Mouse (Mus musculus) embryonic facial prominence, embryonic 15.5 days (tissue): ENCODE data around the gene Pde1c. TPM values are rescaled to one million over a fixed set of nuclear protein-coding genes. Genes with fewer than 3 reads are reported as not detected.

ENCODE experiments used
- ATAC-seq: fragments of 200-750 bp; cut with Nextera tagmentation; 2 replicates; pipeline ENCODE4 v1.8.0; 2017; ENCODE audit warnings: low read depth, moderate TSS enrichment; ENCODE audit not compliant: insufficient number of reproducible peaks, low FRiP score, low TSS enrichment
- H3K27ac ChIP-seq: fragments of 300-500 bp; sonication (generic); replicated peaks from 2 replicates; pipeline ENCODE4 v1.5.1; 2015; ENCODE audit warnings: mild to moderate bottlenecking, inconsistent platforms
- H3K27me3 ChIP-seq: fragments of 300-500 bp; sonication (generic); 2 replicates; pipeline ENCODE4 v1.6.1; 2015; ENCODE audit warnings: inconsistent platforms
- H3K36me3 ChIP-seq: fragments of 300-500 bp; sonication (generic); 2 replicates; pipeline ENCODE4 v1.6.1; 2015; ENCODE audit warnings: mild to moderate bottlenecking, inconsistent platforms
- H3K4me1 ChIP-seq: fragments of 300-500 bp; sonication (generic); 2 replicates; pipeline ENCODE4 v1.6.1; 2015; ENCODE audit warnings: inconsistent platforms
- H3K4me2 ChIP-seq: fragments of 300-500 bp; sonication (generic); replicated peaks from 2 replicates; pipeline ENCODE4 v1.6.1; 2015; ENCODE audit warnings: mild to moderate bottlenecking, inconsistent platforms
- H3K4me3 ChIP-seq: fragments of 300-500 bp; sonication (generic); replicated peaks from 2 replicates; pipeline ENCODE4 v1.5.1; 2015; ENCODE audit warnings: mild to moderate bottlenecking, inconsistent platforms
- H3K9ac ChIP-seq: fragments of 300-500 bp; sonication (generic); 2 replicates; pipeline ENCODE4 v1.6.1; 2015; ENCODE audit warnings: inconsistent platforms
- H3K9me3 ChIP-seq: fragments of 300-500 bp; sonication (generic); replicated peaks from 2 replicates; pipeline ENCODE4 v1.6.1; 2016; ENCODE audit warnings: inconsistent platforms
- WGBS: fragments of 180-500 bp; shearing (Covaris S2); methylation state at CpG from one replicate; pipeline ENCODE4 v1.1.7; 2015; 5-methylcytosine and 5-hydroxymethylcytosine counted together
- polyA plus RNA-seq: library from polyadenylated mRNA; unstranded; fragments of >200 nt; fragmentation: Nextera tagmentation; extraction: Ambion mirVana; gene quantifications from 2 replicates; pipeline ENCODE4 v1.2.1, GENCODE M21; 2015

Pde1c gene
- polyA plus RNA-seq, 1 experiment from 2014 or later = 4.1 TPM

DNA sequence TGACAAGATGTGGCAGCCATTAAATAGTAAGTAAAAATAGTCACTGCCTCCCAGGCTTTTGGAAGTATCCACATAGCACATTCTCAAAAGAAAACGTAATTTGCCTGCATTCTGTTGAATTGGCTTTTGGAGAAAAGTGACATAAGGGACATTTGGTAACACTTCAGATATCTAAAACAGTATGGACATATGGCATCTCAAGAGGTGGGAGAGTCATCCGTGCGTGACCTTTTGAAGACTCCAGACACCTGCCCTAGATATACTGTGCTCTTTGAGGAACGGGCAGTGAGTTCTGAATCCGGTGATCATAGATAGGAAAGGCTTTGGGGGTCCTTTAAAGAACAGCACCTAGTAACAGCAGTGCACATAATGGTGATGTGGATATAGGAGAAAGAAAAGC, 143.1 kb downstream of the Pde1c start:
- H3K9me3 ChIP-seq = no peaks in the 10 kb centered on the region
- H3K27ac ChIP-seq = no peak overlapping the region
- H3K4me1 ChIP-seq = no peaks in the 10 kb centered on the region
- no peak overlapping the region for H3K4me2 ChIP-seq
- H3K9ac ChIP-seq = no peak overlapping the region
- no peak overlapping the region for H3K4me3 ChIP-seq
- H3K27me3 ChIP-seq = no peaks in the 10 kb centered on the region
- 87% methylated on average over 5 of the region's 5 CpGs for WGBS
- no peaks in the 10 kb centered on the region for H3K36me3 ChIP-seq
- no peak for ATAC-seq

DNA sequence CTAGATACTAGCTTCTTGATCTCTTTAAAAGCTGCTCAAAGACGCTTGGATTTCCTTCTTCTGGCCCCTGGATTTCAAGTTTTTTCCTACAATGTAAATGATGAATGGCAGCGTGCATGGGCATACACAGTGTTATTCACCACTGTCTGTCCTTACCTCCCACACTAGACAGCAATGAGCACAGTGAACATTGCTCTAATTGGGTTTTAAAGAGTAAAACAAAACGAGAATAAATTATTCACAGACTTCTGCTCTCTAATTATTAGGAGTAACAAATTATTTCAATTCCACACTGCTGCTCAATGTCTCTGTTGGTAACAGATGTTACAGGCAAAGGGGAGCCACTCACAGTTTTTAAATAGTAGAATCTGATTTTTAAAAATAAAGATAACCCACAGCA, 146.0 kb downstream of the Pde1c start:
- Histone ChIP-seq H3K4me3 (no peak overlapping the region), H3K4me1 (no peaks in the 10 kb centered on the region), H3K9me3 (no peaks in the 10 kb centered on the region), H3K9ac (no peak overlapping the region), H3K27ac (no peak overlapping the region), H3K36me3 (no peaks in the 10 kb centered on the region), H3K27me3 (no peaks in the 10 kb centered on the region), H3K4me2 (no peak overlapping the region)
- whole genome bisulfite sequencing = 68% methylated on average over 3 of the region's 3 CpGs
- no peak for ATAC-seq

DNA sequence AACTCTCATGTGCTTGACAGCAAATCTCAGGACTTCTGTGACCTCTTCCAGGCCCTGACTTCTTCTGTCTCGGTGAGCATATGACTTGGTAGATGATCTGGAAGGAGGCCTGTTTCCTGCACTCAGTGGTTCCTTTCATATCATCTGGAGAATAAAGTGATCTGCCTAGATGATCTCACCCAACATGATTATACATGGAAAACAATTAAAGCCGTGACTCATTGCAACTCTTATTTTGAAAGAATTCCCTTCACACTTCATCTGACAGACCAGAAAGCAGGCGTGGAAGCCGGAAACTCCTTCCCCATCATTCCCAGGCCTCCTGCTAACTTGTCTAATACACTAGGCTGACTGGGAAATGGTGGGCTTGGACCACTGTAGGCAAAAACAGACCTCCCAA, 152.7 kb downstream of the Pde1c start:
- no peak overlapping the region for H3K9ac ChIP-seq
- no peaks in the 10 kb centered on the region for H3K9me3 ChIP-seq
- H3K27me3 ChIP-seq = no peaks in the 10 kb centered on the region
- H3K36me3 ChIP-seq = no peaks in the 10 kb centered on the region
- no peak overlapping the region for H3K4me2 ChIP-seq
- 64% methylated on average over 4 of the region's 4 CpGs for WGBS
- no peak overlapping the region for H3K27ac ChIP-seq
- no peaks in the 10 kb centered on the region for H3K4me1 ChIP-seq
- no peak for ATAC-seq
- no peak overlapping the region for H3K4me3 ChIP-seq

DNA sequence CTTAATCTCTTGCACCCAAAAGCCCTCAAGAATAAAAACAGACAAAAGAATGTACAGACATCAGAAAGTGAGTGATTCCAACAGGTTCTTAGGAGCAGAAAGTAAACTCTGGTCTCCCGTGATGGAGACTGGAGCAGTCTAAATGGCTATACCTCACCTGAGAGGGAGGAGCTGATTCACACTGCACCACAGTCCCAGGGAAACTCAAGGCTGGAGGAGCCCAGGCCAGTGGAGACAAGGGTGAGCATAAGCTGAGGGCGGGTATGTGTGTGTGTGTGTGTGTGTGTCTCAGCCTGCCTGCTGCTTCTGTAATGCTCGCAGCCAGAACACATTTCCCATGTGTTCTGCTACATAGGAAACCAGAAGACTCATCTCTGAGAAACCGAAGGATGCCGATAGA, 179.7 kb downstream of the Pde1c start:
- H3K4me2 ChIP-seq = no peak overlapping the region
- H3K4me3 ChIP-seq = no peak overlapping the region
- no peak overlapping the region for H3K9ac ChIP-seq
- 67% methylated on average over 5 of the region's 5 CpGs for WGBS
- H3K9me3 ChIP-seq = no peaks in the 10 kb centered on the region
- no peaks in the 10 kb centered on the region for H3K4me1 ChIP-seq
- H3K27ac ChIP-seq = no peak overlapping the region
- H3K27me3 ChIP-seq = no peaks in the 10 kb centered on the region
- no peaks in the 10 kb centered on the region for H3K36me3 ChIP-seq
- ATAC-seq = no peak

- no peak overlapping the region for H3K4me3 ChIP-seq
- ATAC-seq = no peak
- no peak overlapping the region for H3K9ac ChIP-seq
- WGBS = 84% methylated on average over 3 of the region's 3 CpGs
- H3K27me3 ChIP-seq = no peaks in the 10 kb centered on the region
- no peaks in the 10 kb centered on the region for H3K36me3 ChIP-seq
- no peaks in the 10 kb centered on the region for H3K4me1 ChIP-seq
- no peaks in the 10 kb centered on the region for H3K9me3 ChIP-seq
- no peak overlapping the region for H3K4me2 ChIP-seq
- no peak overlapping the region for H3K27ac ChIP-seq
These were observed 192.5 kb downstream of the Pde1c start for GRCm38 (mm10) chr6:56376359-56376758.

DNA sequence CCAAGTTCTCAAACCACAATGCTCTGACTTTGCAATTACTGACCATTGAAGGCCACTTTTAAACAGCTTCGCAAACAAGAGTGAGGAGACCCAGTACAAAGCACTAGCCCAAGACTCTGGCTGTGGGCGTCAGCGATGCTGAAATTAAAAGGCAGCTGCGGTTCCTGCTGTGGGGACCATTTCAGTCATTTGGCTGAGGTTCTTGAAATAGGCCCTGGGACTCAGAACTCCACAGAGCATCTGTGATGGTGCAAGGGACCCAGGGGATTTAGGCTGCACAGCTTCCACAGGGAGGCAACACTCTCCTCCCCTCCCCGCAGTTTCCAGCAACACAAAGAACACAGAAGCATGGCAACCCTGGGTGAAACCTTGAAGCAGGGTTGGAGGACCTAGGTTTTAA, 194.7 kb downstream of the Pde1c start:
- Histone ChIP-seq H3K4me3 (no peak overlapping the region), H3K9ac (no peak overlapping the region), H3K27me3 (no peaks in the 10 kb centered on the region), H3K27ac (no peak overlapping the region), H3K4me2 (no peak overlapping the region), H3K9me3 (no peaks in the 10 kb centered on the region), H3K4me1 (no peaks in the 10 kb centered on the region), H3K36me3 (no peaks in the 10 kb centered on the region)
- ATAC-seq = no peak
- WGBS = 87% methylated on average over 5 of the region's 5 CpGs

DNA sequence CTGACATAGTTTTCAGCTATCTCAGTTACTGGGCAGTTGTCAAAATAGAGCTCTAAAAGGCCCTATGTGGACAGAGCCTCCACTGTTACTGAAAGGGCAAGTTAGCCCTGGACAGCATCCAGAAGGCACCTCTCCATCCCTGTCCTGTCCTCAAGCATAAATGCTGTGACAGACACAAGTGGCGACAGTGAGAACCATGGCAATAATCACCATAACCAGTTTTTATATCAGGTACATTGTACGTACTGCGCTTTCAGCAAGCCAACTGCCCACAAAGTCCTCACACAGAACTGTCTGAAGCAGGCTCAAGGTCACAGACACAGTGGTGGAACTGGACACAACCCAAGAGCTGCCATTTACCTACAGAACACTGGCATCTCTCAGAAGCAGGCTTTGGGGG, 195.2 kb downstream of the Pde1c start:
- ATAC-seq = no peak
- WGBS = 79% methylated on average over 3 of the region's 3 CpGs
- Histone ChIP-seq H3K4me2 (no peak overlapping the region), H3K4me3 (no peak overlapping the region), H3K27me3 (no peaks in the 10 kb centered on the region), H3K36me3 (no peaks in the 10 kb centered on the region), H3K4me1 (no peaks in the 10 kb centered on the region), H3K27ac (no peak overlapping the region), H3K9ac (no peak overlapping the region), H3K9me3 (no peaks in the 10 kb centered on the region)

- Histone ChIP-seq H3K27me3 (no peaks in the 10 kb centered on the region), H3K36me3 (no peaks in the 10 kb centered on the region), H3K9me3 (no peaks in the 10 kb centered on the region), H3K4me1 (no peaks in the 10 kb centered on the region), H3K4me2 (no peak overlapping the region), H3K27ac (no peak overlapping the region), H3K4me3 (no peak overlapping the region), H3K9ac (no peak overlapping the region)
- peak; percentile 29; the same call in 1 of the 2 replicates for ATAC-seq
- 50% methylated on average over 10 of the region's 10 CpGs for WGBS
These were observed 195.7 kb downstream of the Pde1c start for GRCm38 (mm10) chr6:56373046-56373751.

GRCm38 (mm10) chr6:56369462-56369861, 199.4 kb downstream of the Pde1c start:
- H3K27ac ChIP-seq = no peak overlapping the region
- no peak overlapping the region for H3K4me2 ChIP-seq
- no peak for ATAC-seq
- H3K36me3 ChIP-seq = no peaks in the 10 kb centered on the region
- H3K9me3 ChIP-seq = no peaks in the 10 kb centered on the region
- no peaks in the 10 kb centered on the region for H3K4me1 ChIP-seq
- WGBS = 81% methylated on average over 13 of the region's 13 CpGs
- no peaks in the 10 kb centered on the region for H3K27me3 ChIP-seq
- no peak overlapping the region for H3K4me3 ChIP-seq
- H3K9ac ChIP-seq = no peak overlapping the region

DNA sequence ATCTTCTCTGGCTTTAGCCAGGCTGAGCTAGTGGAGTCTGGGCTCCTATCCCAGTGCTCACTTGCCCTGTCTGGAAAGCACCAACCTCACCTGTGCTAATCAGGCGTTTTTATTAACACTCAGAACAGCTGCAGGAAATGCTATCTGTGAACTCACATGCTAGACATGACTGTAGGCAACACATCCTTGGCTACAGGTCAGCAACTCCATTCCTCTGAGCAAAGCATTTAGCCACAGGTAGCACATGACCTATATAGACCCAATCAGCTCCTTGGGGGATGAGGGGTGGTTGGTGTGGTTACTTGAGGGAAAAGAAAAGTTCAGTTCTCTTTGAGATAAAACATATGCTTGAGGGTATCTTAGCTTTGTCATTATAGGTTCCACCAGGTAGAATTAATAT, 200.8 kb downstream of the Pde1c start:
- no peak overlapping the region for H3K4me3 ChIP-seq
- H3K27ac ChIP-seq = no peak overlapping the region
- no peaks in the 10 kb centered on the region for H3K36me3 ChIP-seq
- 41% methylated on average over 1 of the region's 1 CpGs for WGBS
- no peaks in the 10 kb centered on the region for H3K9me3 ChIP-seq
- no peak overlapping the region for H3K4me2 ChIP-seq
- no peaks in the 10 kb centered on the region for H3K4me1 ChIP-seq
- H3K27me3 ChIP-seq = 0 out of 2 replicates have a peak, but pooled peaks cover 3% of the 10 kb centered on the region
- no peak overlapping the region for H3K9ac ChIP-seq
- ATAC-seq = no peak

GRCm38 (mm10) chr6:56367257-56367656, 201.6 kb downstream of the Pde1c start:
- Histone ChIP-seq H3K9ac (no peak overlapping the region), H3K4me3 (no peak overlapping the region), H3K36me3 (no peaks in the 10 kb centered on the region), H3K27me3 (peaks cover 4% of the 10 kb centered on the region), H3K9me3 (no peaks in the 10 kb centered on the region), H3K27ac (no peak overlapping the region), H3K4me2 (no peak overlapping the region), H3K4me1 (peaks cover 1% of the 10 kb centered on the region)
- no peak for ATAC-seq

DNA sequence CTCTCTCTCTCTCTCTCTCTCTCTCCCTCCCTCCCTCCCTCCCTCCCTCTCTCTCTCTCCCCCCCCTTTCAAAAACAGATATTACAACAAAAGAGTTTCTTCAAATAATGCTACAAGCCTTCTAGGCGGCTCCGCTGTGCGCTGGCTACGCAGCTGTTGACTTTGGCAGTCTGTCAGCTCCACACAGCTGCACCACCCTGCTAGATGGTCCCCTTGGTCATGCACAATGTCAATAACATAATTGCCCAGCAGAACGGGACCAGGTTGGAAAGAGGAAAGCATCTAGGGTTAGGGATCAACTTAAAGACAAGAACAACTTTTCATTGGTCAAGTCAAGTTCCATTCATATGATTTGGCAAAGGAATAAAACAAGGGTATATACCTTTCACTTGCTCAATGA, 206.3 kb downstream of the Pde1c start:
- Histone ChIP-seq H3K9ac (no peak overlapping the region), H3K4me3 (no peak overlapping the region), H3K27me3 (peaks cover 17% of the 10 kb centered on the region), H3K27ac (no peak overlapping the region), H3K4me2 (peak overlapping the region; percentile 67), H3K36me3 (no peaks in the 10 kb centered on the region), H3K4me1 (peaks cover 8% of the 10 kb centered on the region), H3K9me3 (no peaks in the 10 kb centered on the region)
- 9% methylated on average over 5 of the region's 5 CpGs for WGBS
- ATAC-seq = 0 out of 2 replicates have a peak, but pooled peaks have one; percentile 55
